Mouse (Mus musculus): Measurements from ENCODE around the gene Agbl4. TPM values are rescaled to one million over a fixed set of nuclear protein-coding genes. Genes with fewer than 3 reads are reported as not detected.

Agbl4 gene
- total and polyA plus RNA-seq, 3 experiments, result not detected

DNA sequence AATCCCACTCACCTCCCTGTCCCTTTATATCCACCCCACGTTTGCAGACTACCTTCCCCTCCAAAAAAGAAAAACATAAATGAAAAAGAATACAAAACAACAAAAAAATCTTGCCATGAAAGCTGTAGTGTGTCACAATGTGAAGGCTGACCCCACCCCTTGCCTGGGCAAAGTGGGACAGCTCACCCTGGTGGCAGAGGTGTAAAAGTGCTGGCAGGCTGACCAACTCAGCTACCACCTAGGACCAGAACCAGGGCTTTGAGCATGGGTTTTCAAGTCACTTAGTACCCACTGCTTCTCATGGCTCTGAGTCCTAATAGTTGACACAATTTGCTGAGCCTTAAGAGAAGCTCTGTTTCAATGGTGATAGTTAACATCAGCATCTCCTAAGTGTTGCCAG, 96.9 kb downstream of the Agbl4 start:
- Histone ChIP-seq H3K9ac (ENCODE audit: control insufficient read depth, low read depth, low read length, poor library complexity, severe bottlenecking) (no peak overlapping the region), H3K27me3 (ENCODE audit: control insufficient read depth in 1 of 2, insufficient read depth in 2 of 2, low read length in 2 of 2) (no peaks in the 10 kb centered on the region), H3K4me3 (ENCODE audit: control insufficient read depth in 1 of 2, insufficient read depth in 1 of 2, low read depth in 2 of 2, low read length in 2 of 2) (no peak overlapping the region), H3K79me2 (ENCODE audit: control insufficient read depth, insufficient read depth, low read length, poor library complexity) (no peaks in the 10 kb centered on the region), H3K4me1 (ENCODE audit: control insufficient read depth in 1 of 2, insufficient read depth in 2 of 2, low read length in 2 of 2) (no peaks in the 10 kb centered on the region), H3K36me3 (ENCODE audit: control insufficient read depth in 1 of 2, insufficient read depth in 2 of 2, low read length in 2 of 2) (no peaks in the 10 kb centered on the region), H3K27ac (ENCODE audit: control insufficient read depth, low read depth, low read length) (no peak overlapping the region), H3K9me3 (replicated peaks; ENCODE audit: insufficient read depth, low read length) (no peaks in the 10 kb centered on the region)
- DNase-seq (ENCODE audit: low read depth, low spot score), result no peak
- no peak for TF ChIP-seq POLR2A (IDR thresholded peaks at IDR 0.05; ENCODE audit: control insufficient read depth in 1 of 2, insufficient read depth in 1 of 2, low read depth in 1 of 2, low read length in 2 of 2, poor library complexity in 1 of 2)
- TF ChIP-seq ZKSCAN1 (IDR thresholded peaks at IDR 0.05; ENCODE audit: low read depth, low read length), result no peak
- no peak for TF ChIP-seq MYC (IDR thresholded peaks at IDR 0.05; ENCODE audit: low read depth, low read length)
- TF ChIP-seq CTCF (IDR thresholded peaks at IDR 0.05 in 2 of 3, conservative IDR thresholded peaks at IDR 0.05 in 1 of 3; ENCODE audit: control insufficient read depth in 1 of 3, insufficient read depth in 1 of 3, low read depth in 2 of 3, low read length in 3 of 3, poor library complexity in 1 of 3, severe bottlenecking in 1 of 3), result no peak
- no peak for TF ChIP-seq EP300 (IDR thresholded peaks at IDR 0.05; ENCODE audit: low read depth in 1 of 2, low read length in 2 of 2)
- TF ChIP-seq TAL1 (IDR thresholded peaks at IDR 0.05; ENCODE audit: low read length), result no peak
- TF ChIP-seq SMC3 (IDR thresholded peaks at IDR 0.05; ENCODE audit: low read depth, low read length), result no peak
- no peak for TF ChIP-seq ETS1 (IDR thresholded peaks at IDR 0.05; ENCODE audit: low read depth, low read length)
- TF ChIP-seq NRF1 (IDR thresholded peaks at IDR 0.05; ENCODE audit: insufficient read depth, low read depth, low read length, poor library complexity, severe bottlenecking), result no peak
- TF ChIP-seq GABPA (IDR thresholded peaks at IDR 0.05; ENCODE audit: low read depth, low read length), result no peak
- no peak for TF ChIP-seq MYB (IDR thresholded peaks at IDR 0.05; ENCODE audit: low read depth, low read length)
- no peak for TF ChIP-seq MAFK (IDR thresholded peaks at IDR 0.05; ENCODE audit: borderline replicate concordance, low read depth, low read length)
- TF ChIP-seq USF1 (IDR thresholded peaks at IDR 0.05; ENCODE audit: low read depth, low read length), result no peak

DNA sequence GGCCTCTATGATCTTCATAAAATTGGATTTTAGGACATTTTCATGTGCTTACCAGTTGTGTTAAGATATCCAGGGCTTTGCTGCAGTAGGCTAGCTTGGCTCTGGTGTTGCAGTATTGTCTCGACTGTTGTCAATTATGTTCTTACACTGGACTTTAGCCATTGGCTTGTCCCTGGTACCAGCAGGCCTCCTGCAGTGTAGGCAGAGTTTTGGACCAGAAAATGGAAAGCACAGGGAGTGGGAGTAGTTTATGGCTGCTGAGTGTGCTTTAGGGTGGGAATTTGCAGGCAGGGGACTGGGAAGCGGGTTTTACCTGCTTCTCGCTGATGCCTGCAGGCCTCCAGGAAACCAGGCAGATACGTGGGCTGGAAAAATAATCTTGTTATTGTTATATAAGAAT, 132.3 kb downstream of the Agbl4 start:
- H3K9ac ChIP-seq (ENCODE audit: control insufficient read depth, low read depth, low read length, poor library complexity, severe bottlenecking), result no peak overlapping the region
- no peak overlapping the region for H3K4me3 ChIP-seq (ENCODE audit: control insufficient read depth in 1 of 2, insufficient read depth in 1 of 2, low read depth in 2 of 2, low read length in 2 of 2)
- no peaks in the 10 kb centered on the region for H3K36me3 ChIP-seq (ENCODE audit: control insufficient read depth in 1 of 2, insufficient read depth in 2 of 2, low read length in 2 of 2)
- no peak overlapping the region for H3K27ac ChIP-seq (ENCODE audit: control insufficient read depth, low read depth, low read length)
- no peak for DNase-seq (ENCODE audit: low read depth, low spot score)
- no peaks in the 10 kb centered on the region for H3K9me3 ChIP-seq (replicated peaks; ENCODE audit: insufficient read depth, low read length)
- no peaks in the 10 kb centered on the region for H3K79me2 ChIP-seq (ENCODE audit: control insufficient read depth, insufficient read depth, low read length, poor library complexity)
- no peaks in the 10 kb centered on the region for H3K4me1 ChIP-seq (ENCODE audit: control insufficient read depth in 1 of 2, insufficient read depth in 2 of 2, low read length in 2 of 2)
- H3K27me3 ChIP-seq (ENCODE audit: control insufficient read depth in 1 of 2, insufficient read depth in 2 of 2, low read length in 2 of 2), result no peaks in the 10 kb centered on the region
- TF ChIP-seq POLR2AphosphoS5 (IDR thresholded peaks at IDR 0.05; ENCODE audit: borderline replicate concordance, low read depth, low read length), result no peak
- TF ChIP-seq NELFE (IDR thresholded peaks at IDR 0.05; ENCODE audit: low read depth, low read length), result no peak
- TF ChIP-seq TCF12 (IDR thresholded peaks at IDR 0.05; ENCODE audit: low read depth, low read length), result no peak
- TF ChIP-seq USF2 (IDR thresholded peaks at IDR 0.05; ENCODE audit: borderline replicate concordance in 1 of 2, insufficient read depth in 1 of 2, low read depth in 1 of 2, low read length in 2 of 2), result no peak
- TF ChIP-seq CHD1 (IDR thresholded peaks at IDR 0.05; ENCODE audit: low read depth, low read length), result no peak
- no peak for TF ChIP-seq ETS1 (IDR thresholded peaks at IDR 0.05; ENCODE audit: low read depth, low read length)
- no peak for TF ChIP-seq CHD2 (IDR thresholded peaks at IDR 0.05; ENCODE audit: low read length)
- TF ChIP-seq GATA1 (IDR thresholded peaks at IDR 0.05; ENCODE audit: low read depth, low read length), result no peak
- no peak for TF ChIP-seq POLR2AphosphoS2 (IDR thresholded peaks at IDR 0.05; ENCODE audit: low read length)
